Mouse (Mus musculus) olfactory bulb, adult 2 months (tissue): ENCODE results near the gene Stk38.

ENCODE experiments used
- CTCF ChIP-seq: fragments of 200-500 bp; IDR thresholded peaks from 2 replicates; pipeline ENCODE4 v1.5.1; 2012; ENCODE audit warnings: low read depth, mild to moderate bottlenecking, low read length, moderate library complexity; ENCODE audit not compliant: insufficient read depth
- POLR2A ChIP-seq: fragments of 200-500 bp; IDR thresholded peaks from 2 replicates; pipeline ENCODE4 v1.6.1; 2012; ENCODE audit warnings: mild to moderate bottlenecking, low read depth, low read length, moderate library complexity; ENCODE audit not compliant: insufficient read depth

- no peak for TF ChIP-seq POLR2A
- no peak for TF ChIP-seq CTCF
Observed at GRCm38 (mm10) chr17:29043583-29043982, 35.8 kb upstream of the Stk38 start.
